Mouse (Mus musculus): ENCODE measurements around the gene Ccr8.

Ccr8 gene

GRCm38 (mm10) chr9:120131784-120132288, 39.9 kb downstream of the Ccr8 start:
- no peak for DNase-seq (ENCODE audit: low read depth, low spot score)

DNA sequence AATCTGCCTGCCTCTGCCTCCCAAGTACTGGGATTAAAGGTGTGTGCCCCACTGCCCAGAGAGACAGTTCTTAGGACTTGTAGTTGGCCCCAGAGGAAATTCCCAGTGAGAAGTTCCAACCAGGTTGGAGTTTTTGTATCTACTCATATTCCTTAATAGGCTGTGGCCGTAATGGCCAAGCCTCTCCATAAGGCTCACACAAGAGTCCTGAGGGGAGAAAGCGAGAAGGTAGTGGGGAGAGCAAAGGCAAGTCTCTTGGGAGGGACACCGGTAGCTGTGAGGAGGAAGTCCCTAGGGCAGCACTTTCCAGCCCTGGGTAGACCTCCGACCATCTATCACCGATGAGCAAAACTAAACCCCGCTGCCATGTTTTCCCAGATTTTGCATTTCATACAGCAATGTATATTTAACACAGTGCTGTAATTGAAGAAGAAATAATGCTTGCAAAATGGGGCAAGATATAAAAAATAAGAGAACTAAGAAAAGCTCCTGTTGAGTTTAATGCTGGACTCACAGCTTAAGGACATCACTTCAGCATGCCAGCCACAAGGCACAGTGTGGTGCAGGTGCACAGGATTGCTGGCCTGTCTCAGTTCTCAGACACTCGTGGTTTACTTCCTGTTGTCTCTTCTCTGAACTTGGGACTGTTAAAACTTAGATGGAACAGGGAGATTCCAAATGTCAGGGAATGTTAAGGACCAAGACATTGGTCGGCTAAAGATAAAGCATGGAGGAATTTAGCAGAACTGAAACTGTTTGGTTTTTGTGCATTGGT, 41.3 kb downstream of the Ccr8 start:
- no peak for DNase-seq (ENCODE audit: low read depth, low spot score)

DNA sequence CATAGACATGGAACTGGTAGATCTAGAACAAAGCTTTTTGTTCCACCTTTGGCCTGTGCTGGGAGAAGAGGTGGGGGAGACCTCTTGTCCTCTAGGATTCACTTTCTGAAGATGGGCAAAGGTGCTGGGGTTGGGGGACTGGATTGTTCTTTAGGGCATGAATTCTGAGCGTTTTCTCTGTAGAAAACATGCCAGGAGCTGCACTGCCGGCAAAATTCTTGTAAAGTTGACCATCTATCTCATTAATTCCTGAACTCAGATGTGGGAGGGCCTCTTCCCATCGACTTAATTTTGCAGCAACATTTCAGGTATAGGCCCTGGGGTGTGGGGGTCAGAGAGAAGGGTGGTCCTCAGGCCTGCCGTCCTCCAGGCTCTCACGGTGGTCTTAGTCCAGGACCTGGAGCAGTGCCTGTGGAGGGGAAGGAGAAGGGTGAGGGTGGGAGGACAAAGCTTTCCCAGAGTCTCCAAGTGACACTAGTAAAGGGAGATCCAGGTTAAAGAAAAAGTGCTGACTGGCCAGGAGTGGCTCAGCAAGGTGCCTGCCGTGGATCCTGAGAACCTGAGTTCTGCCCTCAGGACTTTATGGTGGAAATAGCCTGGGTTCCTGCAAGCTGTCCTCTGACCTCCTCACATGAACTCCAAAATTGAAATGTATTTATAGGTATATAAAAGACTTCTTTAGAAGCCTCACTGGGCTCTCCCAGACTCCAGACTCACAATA, 42.0 kb downstream of the Ccr8 start:
- no peak for DNase-seq (ENCODE audit: low read depth, low spot score)

GRCm38 (mm10) chr9:120134529-120135160, 42.7 kb downstream of the Ccr8 start:
- no peak for DNase-seq (ENCODE audit: low read depth, low spot score)

- DNase-seq (ENCODE audit: low read depth, low spot score), result no peak
Measured at GRCm38 (mm10) chr9:120135454-120135853, 43.5 kb downstream of the Ccr8 start.

DNA sequence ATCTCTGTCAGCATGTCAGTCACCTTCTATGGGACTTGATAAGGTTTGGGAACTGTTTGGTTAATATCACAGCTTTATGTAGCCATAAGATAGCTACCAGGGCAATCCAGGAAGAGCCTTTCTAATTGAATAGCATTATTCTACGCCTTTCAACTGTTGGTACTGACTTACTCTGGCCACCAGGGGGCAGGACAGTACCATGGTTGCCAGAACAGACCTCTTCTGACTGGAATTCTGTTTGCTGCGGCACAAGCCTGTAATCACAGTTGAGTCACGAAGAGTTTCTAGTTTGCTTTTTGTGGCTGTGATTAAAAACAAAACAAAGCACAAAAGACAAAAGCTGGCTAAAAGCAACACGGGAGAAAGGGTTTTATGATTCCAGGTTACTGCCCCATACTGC, 48.7 kb downstream of the Ccr8 start:
- peak; percentile 44 for DNase-seq (ENCODE audit: low read depth, low spot score)

- no peak for DNase-seq (ENCODE audit: low read depth, low spot score)
Measured at GRCm38 (mm10) chr9:120144474-120144873, 52.6 kb downstream of the Ccr8 start.
